Mouse (Mus musculus) cerebellum, adult 2 months (tissue): ENCODE results near the gene Npnt.

Experiments used
- CTCF ChIP-seq: fragments of 200-500 bp; IDR thresholded peaks from 2 replicates; pipeline ENCODE4 v1.5.1; 2011; ENCODE audit warnings: low read depth, mild to moderate bottlenecking, control low read depth, low read length, moderate library complexity, borderline replicate concordance; ENCODE audit not compliant: insufficient read depth
- POLR2A ChIP-seq: fragments of 200-500 bp; IDR thresholded peaks from 2 replicates; pipeline ENCODE4 v1.6.1; 2011; ENCODE audit warnings: low read length, control low read depth, borderline replicate concordance; ENCODE audit not compliant: insufficient read depth

DNA sequence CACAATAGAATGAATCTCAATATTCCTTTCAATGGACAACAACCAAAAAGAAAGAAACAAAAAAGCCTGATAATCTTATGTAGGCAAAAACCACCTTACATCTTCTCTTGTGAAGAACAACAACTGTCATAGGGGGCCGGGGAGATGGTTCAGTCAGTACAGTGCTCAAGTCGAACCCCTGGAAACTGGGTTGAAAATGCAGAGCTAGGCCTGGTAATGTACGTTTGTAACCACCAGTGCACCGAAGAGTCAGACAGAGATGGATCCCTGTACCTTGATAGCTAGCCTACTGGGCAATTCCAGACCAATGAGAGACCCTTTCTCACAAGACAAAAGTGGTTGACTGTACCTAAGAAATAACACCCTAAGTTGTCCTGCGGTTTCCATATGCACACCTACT lies 47.2 kb downstream of the Npnt start:
- TF ChIP-seq CTCF (no peak), POLR2A (no peak)
